Mouse (Mus musculus): ENCODE measurements at regions not wholly inside any gene's neighbourhood (a gene's known extent, or its start where the extent isn't known, plus 50 kb on each side); places are given as distances from the start of the nearest gene placed in this dataset.
A peak's percentile ranks its signal among the peaks of the same experiment; 100 is the strongest.
"Not testable (repeated sequence)": the region's sequence is repeated elsewhere in the genome, so short reads cannot be mapped to it uniquely, and the experiment has no call there.

DNA sequence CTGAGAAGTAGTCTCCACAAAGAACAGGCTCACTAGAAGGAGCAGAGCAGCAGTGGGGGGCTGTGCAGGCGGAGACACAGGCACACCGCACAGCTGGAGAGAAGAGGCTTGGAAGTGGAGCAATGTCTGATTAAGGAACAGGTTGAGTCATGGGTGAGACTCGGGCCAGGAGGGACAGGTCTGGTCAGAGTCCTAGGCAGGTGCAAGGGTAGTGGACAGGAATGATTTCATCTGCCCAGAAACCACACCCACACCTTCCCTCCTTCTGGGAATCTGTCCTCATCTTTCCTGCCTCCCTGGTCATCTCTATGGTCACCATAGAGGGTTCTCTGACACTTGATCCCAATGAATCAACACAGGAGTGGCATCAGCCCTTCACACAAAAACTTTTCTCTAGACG, 983.8 kb downstream of the 4930447A16Rik start:
- DNase-seq (ENCODE audit: low spot score in 2 of 2), result no peak

DNA sequence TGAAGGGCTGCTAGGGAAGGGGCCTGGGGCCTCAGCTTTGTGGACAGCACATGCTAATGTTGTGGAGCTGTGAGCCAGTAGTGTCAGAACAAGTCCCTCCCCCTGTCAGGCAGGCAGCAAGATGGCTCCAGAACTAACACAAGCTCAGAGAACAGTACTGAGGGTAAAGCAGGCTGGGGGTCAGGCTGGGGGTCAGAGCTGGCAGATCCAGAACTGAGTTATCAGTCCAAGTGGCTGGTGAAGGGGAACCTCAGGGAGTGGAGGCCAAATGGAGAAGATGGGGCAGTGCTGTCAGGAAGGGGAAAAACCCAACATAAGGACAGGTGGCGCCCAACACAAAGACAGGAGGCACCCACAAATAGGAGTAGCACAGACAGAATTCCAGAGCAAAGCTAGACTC, 985.1 kb downstream of the 4930447A16Rik start:
- DNase-seq (ENCODE audit: low spot score in 2 of 2), result no peak

GRCm38 (mm10) chr15:38412481-38412880, 987.1 kb downstream of the 4930447A16Rik start:
- no peak for DNase-seq (ENCODE audit: low spot score in 2 of 2)

DNA sequence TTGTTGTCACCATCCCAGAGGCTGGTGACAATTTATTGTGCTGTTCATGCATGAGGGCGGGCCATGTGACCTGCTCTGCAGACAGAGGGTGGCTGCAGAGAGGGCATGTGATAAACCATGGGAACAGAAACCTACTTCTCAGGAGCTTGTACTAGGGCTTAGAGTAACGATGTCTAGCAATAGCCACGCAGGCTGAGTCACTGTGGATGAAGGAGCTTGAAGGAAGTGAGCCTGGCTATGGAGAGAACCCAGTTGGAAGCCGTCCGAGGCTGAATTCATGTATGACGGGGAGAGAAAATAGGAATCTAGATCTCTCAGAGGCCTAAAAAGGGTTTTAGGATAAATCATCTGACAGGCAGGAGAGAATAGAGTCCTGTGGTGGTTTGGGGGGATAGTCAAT, 988.0 kb downstream of the 4930447A16Rik start:
- peak in 1 of 2 experiments; percentile 19 for DNase-seq (ENCODE audit: low spot score in 2 of 2)

GRCm38 (mm10) chr15:38414318-38415090, 989.1 kb downstream of the 4930447A16Rik start:
- no peak for DNase-seq (ENCODE audit: low spot score in 2 of 2)

DNA sequence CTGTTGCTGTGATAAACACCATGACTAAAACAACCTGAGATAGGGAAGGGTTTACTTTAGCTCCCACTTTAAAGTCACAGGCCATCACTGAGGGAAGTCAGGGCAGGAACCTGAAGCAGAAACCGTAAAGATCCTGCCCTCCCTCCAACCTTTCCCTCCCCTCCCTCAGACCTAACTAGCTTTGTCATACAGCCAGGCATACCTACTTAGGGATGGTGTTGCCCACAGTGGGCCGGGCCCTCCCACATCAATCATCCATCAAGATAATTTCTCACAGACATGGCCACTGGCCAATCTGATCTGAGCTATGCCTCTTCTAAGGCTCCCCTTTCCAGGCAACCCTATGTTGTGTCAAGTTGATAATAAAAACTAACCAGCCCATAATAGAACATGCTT, 989.7 kb downstream of the 4930447A16Rik start:
- no peak for DNase-seq (ENCODE audit: low spot score in 2 of 2)

DNA sequence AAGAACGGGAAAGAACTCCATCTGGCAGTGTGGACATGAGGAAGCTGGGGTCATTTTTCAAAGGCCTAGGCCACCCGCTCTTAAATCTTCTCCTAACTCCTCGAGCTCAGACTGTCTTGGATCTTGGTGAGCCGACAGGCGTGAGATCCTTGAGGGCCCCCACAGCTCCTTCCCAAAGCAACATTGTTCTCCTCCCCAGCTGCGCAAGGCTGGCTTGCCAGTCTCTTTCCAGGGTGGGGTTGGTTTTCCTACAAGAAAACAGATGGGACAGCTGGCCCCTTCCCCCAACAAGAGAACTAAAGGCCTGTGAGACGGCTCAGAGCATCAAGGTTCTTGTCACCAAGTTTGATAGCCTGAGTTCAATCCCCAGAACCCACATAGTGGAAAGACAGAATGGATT, 994.3 kb downstream of the 4930447A16Rik start:
- DNase-seq (ENCODE audit: low spot score in 2 of 2), result no peak

DNA sequence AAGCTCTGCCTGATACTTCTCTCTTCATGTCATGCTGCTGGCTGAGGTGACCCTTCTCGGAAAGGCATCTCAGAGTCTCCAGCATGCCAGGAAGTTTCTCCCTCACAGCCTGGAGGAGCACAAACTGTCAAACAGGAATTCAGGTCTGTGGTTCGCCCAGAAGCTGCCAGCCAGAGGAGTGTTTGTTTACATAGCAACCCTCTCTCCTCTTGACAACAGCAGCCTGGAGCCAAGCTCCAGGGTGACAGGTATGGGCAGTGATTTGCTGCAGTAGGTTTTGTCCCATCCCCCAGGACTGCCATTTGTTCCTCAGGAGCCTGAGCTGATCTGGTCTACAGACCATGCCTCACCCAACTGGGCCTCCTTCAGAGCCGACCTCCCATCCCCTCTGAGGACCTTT, 995.4 kb downstream of the 4930447A16Rik start:
- DNase-seq (ENCODE audit: low spot score in 2 of 2), result no peak

- DNase-seq (ENCODE audit: low spot score in 2 of 2), result no peak
Measured at GRCm38 (mm10) chr15:38422741-38423140, 997.4 kb downstream of the 4930447A16Rik start.

DNA sequence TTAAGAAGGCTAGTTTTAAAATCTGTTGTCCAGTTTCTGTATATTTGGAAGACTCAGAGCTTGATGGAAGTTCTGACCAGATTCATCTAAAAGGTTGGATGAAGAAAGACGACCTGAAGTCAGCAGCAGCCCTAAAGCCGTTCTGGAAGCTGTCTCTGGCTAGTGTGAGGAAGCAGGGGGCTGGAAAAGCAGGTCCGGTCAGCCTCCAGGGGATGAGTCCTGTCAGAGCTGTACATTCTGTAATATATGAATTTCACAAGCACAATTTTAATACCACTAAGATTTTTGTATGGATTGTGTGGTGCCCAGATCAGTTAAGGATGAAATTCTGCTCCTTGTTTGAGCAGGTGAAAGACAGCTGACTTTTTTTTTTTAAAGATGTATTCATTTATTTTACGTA, 1000.2 kb downstream of the 4930447A16Rik start:
- no peak for DNase-seq (ENCODE audit: low spot score in 2 of 2)

DNA sequence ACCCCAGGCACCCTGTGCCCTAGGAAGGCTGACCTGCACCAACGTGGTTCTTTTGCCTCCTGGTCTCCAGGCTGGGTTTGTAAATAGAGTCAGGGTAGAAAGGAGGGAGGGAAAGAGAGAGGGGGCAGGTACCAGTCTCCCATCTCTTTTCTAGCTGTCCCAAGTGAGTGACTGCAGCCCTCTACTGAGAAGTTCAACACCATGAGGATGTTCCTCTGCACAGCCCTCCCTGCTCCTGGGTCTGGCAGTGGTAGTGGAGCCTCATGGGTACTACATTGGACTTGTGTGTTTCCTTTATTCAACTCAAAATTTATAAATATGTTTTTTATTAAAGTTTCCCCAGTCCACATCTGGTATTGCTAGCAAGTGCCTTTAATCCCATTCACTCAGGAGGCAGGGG, 1002.6 kb downstream of the 4930447A16Rik start:
- no peak for DNase-seq (ENCODE audit: low spot score in 2 of 2)

GRCm38 (mm10) chr15:38431668-38432067, 1006.3 kb downstream of the 4930447A16Rik start:
- DNase-seq (ENCODE audit: low spot score in 2 of 2), result no peak

DNA sequence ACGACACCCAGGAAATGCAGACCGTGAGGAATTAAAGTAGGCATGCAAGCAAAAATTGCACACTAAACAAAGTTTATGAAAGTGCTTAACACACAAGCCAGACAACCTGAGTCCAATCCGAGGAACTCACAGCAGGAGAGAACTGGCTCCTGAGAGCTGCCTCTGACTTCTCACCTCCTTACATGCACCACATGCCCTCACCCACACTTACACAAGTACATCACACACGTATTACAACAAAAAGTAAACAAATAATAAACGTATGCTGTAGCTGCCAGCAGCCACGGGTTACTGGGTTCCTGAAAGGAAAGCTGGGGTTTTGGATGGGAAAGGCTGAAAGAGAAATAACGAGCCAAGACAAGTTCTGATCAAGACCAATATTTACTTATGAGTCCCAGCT, 1008.0 kb downstream of the 4930447A16Rik start:
- no peak for DNase-seq (ENCODE audit: low spot score in 2 of 2)

DNA sequence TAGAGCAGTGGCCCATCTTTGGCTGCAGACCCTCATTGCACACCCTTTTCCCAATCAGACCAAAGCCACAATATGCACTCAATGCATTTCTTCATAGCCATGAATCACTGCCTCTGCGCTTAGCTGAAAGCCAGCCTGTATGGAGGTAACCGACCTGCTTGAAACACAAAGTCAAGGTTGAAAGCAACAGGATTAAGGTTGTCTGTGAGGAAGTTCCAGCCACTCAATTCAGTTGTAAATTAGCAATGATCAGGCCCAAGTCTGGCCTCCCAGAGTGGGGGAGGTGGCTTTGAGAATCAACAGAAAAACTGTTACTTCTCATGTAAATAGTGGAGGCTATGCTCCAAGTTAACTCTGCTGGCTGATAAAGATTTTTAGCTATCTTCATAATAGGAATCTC, 1008.9 kb downstream of the 4930447A16Rik start:
- DNase-seq (ENCODE audit: low spot score in 2 of 2), result not testable (repeated sequence)
